Mouse (Mus musculus) stomach, postnatal 0 days (tissue): Measurements from ENCODE around the gene Hist1h2bp. TPM values are rescaled to one million over a fixed set of nuclear protein-coding genes. Genes with fewer than 3 reads are reported as not detected.

Source experiments
- ATAC-seq: fragments of 200-750 bp; cut with Nextera tagmentation; 2 replicates; pipeline ENCODE4 v1.8.0; 2017; ENCODE audit not compliant: low FRiP score, low TSS enrichment
- DNase-seq: peaks from one replicate; pipeline ENCODE4 v3.0.0-alpha.2; 2016; ENCODE audit warnings: low spot score
- H3K27ac ChIP-seq: fragments of 300-500 bp; sonication (generic); replicated peaks from 2 replicates; pipeline ENCODE4 v1.5.1; 2014; ENCODE audit warnings: mild to moderate bottlenecking, control low read depth
- H3K27me3 ChIP-seq: fragments of 300-500 bp; sonication (generic); 2 replicates; pipeline ENCODE4 v1.6.1; 2014; ENCODE audit warnings: low read length; ENCODE audit not compliant: control insufficient read depth, insufficient read depth
- H3K36me3 ChIP-seq: fragments of 300-500 bp; sonication (generic); 2 replicates; pipeline ENCODE4 v1.6.1; 2014; ENCODE audit warnings: low read length, mixed read lengths; ENCODE audit not compliant: control insufficient read depth, insufficient read depth
- H3K4me1 ChIP-seq: fragments of 300-500 bp; sonication (generic); replicated peaks from 2 replicates; pipeline ENCODE4 v1.6.1; 2014; ENCODE audit warnings: antibody characterized with exemption; ENCODE audit not compliant: control insufficient read depth, insufficient read depth
- H3K4me2 ChIP-seq: fragments of 300-500 bp; sonication (generic); replicated peaks from 2 replicates; pipeline ENCODE4 v1.6.1; 2014; ENCODE audit warnings: low read depth, mild to moderate bottlenecking, control low read depth, moderate library complexity
- H3K4me3 ChIP-seq: fragments of 300-500 bp; sonication (generic); 2 replicates; pipeline ENCODE4 v1.5.1; 2014; ENCODE audit warnings: low read depth, low read length, control low read depth
- H3K9ac ChIP-seq: fragments of 300-500 bp; sonication (generic); 2 replicates; pipeline ENCODE4 v1.6.1; 2014; ENCODE audit warnings: mild to moderate bottlenecking, low read length, control low read depth, mixed read lengths
- H3K9me3 ChIP-seq: fragments of 300-500 bp; sonication (generic); 2 replicates; pipeline ENCODE4 v1.6.1; 2016; ENCODE audit warnings: low read length; ENCODE audit not compliant: control insufficient read depth
- CTCF ChIP-seq: IDR thresholded peaks from 2 replicates; pipeline ENCODE4 v1.5.1; 2016; ENCODE audit warnings: antibody characterized with exemption, low read depth, mild to moderate bottlenecking, moderate library complexity
- EP300 ChIP-seq: optimal IDR thresholded peaks from 2 replicates; pipeline ENCODE3; 2016; ENCODE audit warnings: antibody characterized with exemption
- WGBS: fragments of 180-500 bp; shearing (Covaris S2); extraction: QIAGEN DNeasy Blood & Tissue Kit; methylation state at CpG from one replicate; pipeline ENCODE4 v1.1.7; 2014; 5-methylcytosine and 5-hydroxymethylcytosine counted together
- polyA plus RNA-seq: library from polyadenylated mRNA; unstranded; fragments of >200 nt; fragmentation: Nextera tagmentation; extraction: Ambion mirVana; gene quantifications from 2 replicates; pipeline ENCODE4 v1.2.1, GENCODE M21; 2015

Hist1h2bp gene
- polyA plus RNA-seq, 1 experiment from 2014 or later: 2.0 TPM

GRCm38 (mm10) chr13:21783255-21783617, 4.0 kb upstream of the Hist1h2bp start, which contains the start of gene Hist1h3i:
Gene Hist1h3i, minus strand, starts transcription at chr13:21783370.
- under 1% methylated on average over 13 of the region's 20 CpGs for WGBS
- Histone ChIP-seq H3K4me2 (peak within 1 kb of the TSS; percentile 54), H3K4me3 (peak within 1 kb of the TSS; percentile 33), H3K9ac (peak within 1 kb of the TSS; percentile 54), H3K4me1 (no peaks in the 10 kb centered on the region), H3K36me3 (no peaks in the 10 kb centered on the region), H3K27me3 (no peaks in the 10 kb centered on the region), H3K9me3 (no peaks in the 10 kb centered on the region), H3K27ac (peak within 1 kb of the TSS; percentile 83)
- TF ChIP-seq EP300 (no peak), CTCF (no peak)
- ATAC-seq (peak; percentile 66), DNase-seq (peak; percentile 52)

GRCm38 (mm10) chr13:21783734-21784161, 3.5 kb upstream of the Hist1h2bp start:
- Histone ChIP-seq H3K4me1 (no peaks in the 10 kb centered on the region), H3K27ac (peak overlapping the region; percentile 35), H3K9me3 (no peaks in the 10 kb centered on the region), H3K4me3 (peak overlapping the region; percentile 33), H3K27me3 (no peaks in the 10 kb centered on the region), H3K9ac (peak overlapping the region; percentile 1; the same call in 1 of the 2 replicates), H3K36me3 (no peaks in the 10 kb centered on the region), H3K4me2 (peak overlapping the region; percentile 54)
- DNase-seq: peak; percentile 30
- TF ChIP-seq EP300 (no peak), CTCF (no peak)
- 3% methylated on average over 9 of the region's 9 CpGs for WGBS
- no peak for ATAC-seq

- DNase-seq (no peak), ATAC-seq (no peak)
- WGBS: 31% methylated on average over 6 of the region's 6 CpGs
- Histone ChIP-seq H3K4me3 (no peak overlapping the region), H3K4me1 (no peaks in the 10 kb centered on the region), H3K27me3 (no peaks in the 10 kb centered on the region), H3K4me2 (no peak overlapping the region), H3K36me3 (no peaks in the 10 kb centered on the region), H3K27ac (no peak overlapping the region; the same call in 1 of the 2 replicates), H3K9ac (no peak overlapping the region), H3K9me3 (no peaks in the 10 kb centered on the region)
- no peak for TF ChIP-seq EP300
- no peak for TF ChIP-seq CTCF
These were observed 3.0 kb upstream of the Hist1h2bp start for GRCm38 (mm10) chr13:21784311-21784710.

GRCm38 (mm10) chr13:21786189-21786898, 917 bp upstream of the Hist1h2bp start:
- Histone ChIP-seq H3K27ac (peak overlapping the region; percentile 70), H3K4me2 (peak overlapping the region; percentile 49), H3K9me3 (no peaks in the 10 kb centered on the region), H3K4me1 (no peaks in the 10 kb centered on the region), H3K4me3 (peak overlapping the region; percentile 28), H3K36me3 (no peaks in the 10 kb centered on the region), H3K9ac (peak overlapping the region; percentile 38; the same call in 1 of the 2 replicates), H3K27me3 (no peaks in the 10 kb centered on the region)
- DNase-seq (no peak), ATAC-seq (no peak)
- WGBS: 5% methylated on average over 8 of the region's 8 CpGs
- TF ChIP-seq CTCF (no peak), EP300 (no peak)

GRCm38 (mm10) chr13:21787760-21788593, 716 bp downstream of the Hist1h2bp start:
- peak overlapping the region; percentile 53; the same call in 1 of the 2 replicates for H3K27ac ChIP-seq

More at GRCm38 (mm10) chr13:21787760-21788593, 716 bp downstream of the Hist1h2bp start:
- no peak overlapping the region for H3K4me3 ChIP-seq
- WGBS: 32% methylated on average over 13 of the region's 21 CpGs
- H3K4me1 ChIP-seq: no peaks in the 10 kb centered on the region
- peak overlapping the region; percentile 35 for H3K4me2 ChIP-seq
- ATAC-seq (peak; percentile 50), DNase-seq (no peak)
- H3K27me3 ChIP-seq: no peaks in the 10 kb centered on the region
- H3K36me3 ChIP-seq: no peaks in the 10 kb centered on the region
- TF ChIP-seq CTCF: no peak
- TF ChIP-seq EP300: no peak
- H3K9me3 ChIP-seq: no peaks in the 10 kb centered on the region
- no peak overlapping the region for H3K9ac ChIP-seq
